Mouse (Mus musculus): Measurements from ENCODE around the gene Tshr. TPM values are rescaled to one million over a fixed set of nuclear protein-coding genes. Genes with fewer than 3 reads are reported as not detected.
"Not testable (repeated sequence)": the region's sequence is repeated elsewhere in the genome, so short reads cannot be mapped to it uniquely, and the experiment has no call there.

Gene Tshr
- polyA plus RNA-seq, 1 experiment from 2014 or later, result 0.70 TPM

DNA sequence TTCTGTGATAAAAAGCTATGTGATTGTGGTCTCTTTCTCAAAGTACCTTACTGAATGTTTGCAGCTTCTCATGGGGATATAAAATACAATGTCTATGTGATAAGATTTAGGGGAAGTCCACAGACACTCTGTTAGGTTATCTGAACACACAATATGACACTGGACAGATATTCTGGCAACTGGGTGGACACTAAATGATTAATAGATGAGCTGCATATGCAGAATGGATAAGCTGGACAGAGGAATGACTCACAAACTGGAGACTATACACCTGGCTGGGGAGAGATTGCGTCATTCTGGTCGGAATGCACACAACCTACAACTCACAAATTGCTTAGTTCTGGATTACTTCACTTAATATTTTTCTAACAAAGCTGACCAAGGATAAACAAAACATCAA lies 195.3 kb downstream of the Tshr start:
- no peaks in the 10 kb centered on the region for H3K27me3 ChIP-seq
- WGBS, result 98% methylated on average over 2 of the region's 2 CpGs
- H3K9me3 ChIP-seq, result no peaks in the 10 kb centered on the region
- peaks cover 32% of the 10 kb centered on the region for H3K36me3 ChIP-seq
- no peak overlapping the region for H3K27ac ChIP-seq
- no peak overlapping the region for H3K9ac ChIP-seq
- no peaks in the 10 kb centered on the region for H3K4me1 ChIP-seq
- H3K4me2 ChIP-seq (replicated peaks), result no peak overlapping the region
- no peak for ATAC-seq (ENCODE audit: insufficient number of reproducible peaks, insufficient read depth, low FRiP score, low TSS enrichment)
- H3K4me3 ChIP-seq, result no peak overlapping the region

- Histone ChIP-seq H3K9me3 (no peaks in the 10 kb centered on the region), H3K4me1 (no peaks in the 10 kb centered on the region), H3K27ac (no peak overlapping the region), H3K4me2 (replicated peaks) (no peak overlapping the region), H3K9ac (no peak overlapping the region), H3K4me3 (no peak overlapping the region), H3K36me3 (peaks cover 35% of the 10 kb centered on the region), H3K27me3 (no peaks in the 10 kb centered on the region)
- WGBS, result 86% methylated on average over 6 of the region's 6 CpGs
- ATAC-seq (ENCODE audit: insufficient number of reproducible peaks, insufficient read depth, low FRiP score, low TSS enrichment), result no peak
Observed at GRCm38 (mm10) chr12:91581204-91582070, 197.1 kb downstream of the Tshr start.

GRCm38 (mm10) chr12:91582362-91583002 lies 198.1 kb downstream of the Tshr start:
- ATAC-seq (ENCODE audit: insufficient number of reproducible peaks, insufficient read depth, low FRiP score, low TSS enrichment), result no peak
- Histone ChIP-seq H3K36me3 (peaks cover 35% of the 10 kb centered on the region), H3K9ac (no peak overlapping the region), H3K27me3 (no peaks in the 10 kb centered on the region), H3K4me3 (no peak overlapping the region), H3K4me2 (replicated peaks) (no peak overlapping the region), H3K27ac (no peak overlapping the region), H3K9me3 (no peaks in the 10 kb centered on the region), H3K4me1 (peaks cover 7% of the 10 kb centered on the region)
- 69% methylated on average over 6 of the region's 6 CpGs for WGBS

- Histone ChIP-seq H3K36me3 (peaks cover 30% of the 10 kb centered on the region), H3K4me1 (peaks cover 9% of the 10 kb centered on the region), H3K9ac (no peak overlapping the region), H3K9me3 (no peaks in the 10 kb centered on the region), H3K27me3 (no peaks in the 10 kb centered on the region), H3K4me2 (replicated peaks) (no peak overlapping the region), H3K27ac (no peak overlapping the region), H3K4me3 (no peak overlapping the region)
- ATAC-seq (ENCODE audit: insufficient number of reproducible peaks, insufficient read depth, low FRiP score, low TSS enrichment), result no peak
- 90% methylated on average over 6 of the region's 6 CpGs for whole genome bisulfite sequencing
Observed at GRCm38 (mm10) chr12:91583409-91583808, 199.0 kb downstream of the Tshr start.

DNA sequence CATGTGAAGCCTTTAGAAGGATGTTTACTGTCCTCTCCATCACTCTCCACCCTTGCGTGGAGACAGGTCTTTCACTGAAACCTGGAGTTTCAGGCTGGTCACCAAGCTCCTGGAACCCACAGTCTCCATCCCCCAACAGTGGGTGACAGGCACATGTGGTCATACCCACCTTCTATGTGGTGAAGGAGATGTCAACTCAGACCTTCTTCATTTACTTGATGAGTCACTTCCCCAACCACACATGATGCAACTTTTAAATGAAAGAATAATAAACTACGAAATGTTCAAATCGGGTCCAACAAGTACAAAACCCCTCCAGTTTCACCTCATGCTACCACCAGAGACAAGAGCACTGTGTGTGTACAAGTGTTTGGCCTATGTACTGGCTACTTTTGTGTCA lies 200.8 kb downstream of the Tshr start:
- no peak overlapping the region for H3K4me2 ChIP-seq (replicated peaks)
- no peak overlapping the region for H3K9ac ChIP-seq
- peaks cover 9% of the 10 kb centered on the region for H3K4me1 ChIP-seq
- no peak for ATAC-seq (ENCODE audit: insufficient number of reproducible peaks, insufficient read depth, low FRiP score, low TSS enrichment)
- H3K36me3 ChIP-seq, result peaks cover 27% of the 10 kb centered on the region
- WGBS, result 90% methylated on average over 3 of the region's 3 CpGs
- H3K9me3 ChIP-seq, result no peaks in the 10 kb centered on the region
- no peak overlapping the region for H3K27ac ChIP-seq
- no peaks in the 10 kb centered on the region for H3K27me3 ChIP-seq
- no peak overlapping the region for H3K4me3 ChIP-seq

GRCm38 (mm10) chr12:91585815-91586214 lies 201.5 kb downstream of the Tshr start:
- peaks cover 27% of the 10 kb centered on the region for H3K36me3 ChIP-seq
- H3K4me1 ChIP-seq; H3K4me2 ChIP-seq (replicated peaks); H3K27me3 ChIP-seq; H3K4me3 ChIP-seq; H3K9me3 ChIP-seq; ATAC-seq (ENCODE audit: insufficient number of reproducible peaks, insufficient read depth, low FRiP score, low TSS enrichment); H3K27ac ChIP-seq; H3K9ac ChIP-seq: not testable (repeated sequence)
- 96% methylated on average over 4 of the region's 4 CpGs for WGBS

DNA sequence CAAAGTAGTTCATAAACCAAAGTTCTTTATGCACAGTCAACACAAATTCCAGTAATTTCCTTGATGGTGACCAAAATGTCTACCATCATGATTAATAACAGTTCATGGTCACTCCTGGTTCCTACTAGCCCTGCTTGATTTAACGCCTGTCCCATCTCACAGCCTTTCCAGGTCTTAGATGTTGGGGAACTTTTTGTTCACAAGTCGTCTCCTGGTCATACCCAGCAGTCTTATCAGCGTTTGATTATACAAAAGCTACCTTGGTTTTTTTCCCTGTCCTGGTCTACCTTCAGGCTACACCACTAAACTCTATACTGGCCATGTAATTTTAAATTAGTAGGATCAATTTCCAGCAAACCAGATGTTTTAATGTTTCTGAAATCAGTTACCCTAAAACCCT lies 202.7 kb downstream of the Tshr start:
- Histone ChIP-seq H3K4me2 (replicated peaks) (peak overlapping the region; percentile 58), H3K4me3 (peak overlapping the region; percentile 83), H3K27me3 (no peaks in the 10 kb centered on the region), H3K9ac (no peak overlapping the region; the same call in 1 of the 2 replicates), H3K9me3 (no peaks in the 10 kb centered on the region), H3K36me3 (peaks cover 27% of the 10 kb centered on the region), H3K4me1 (peaks cover 14% of the 10 kb centered on the region), H3K27ac (no peak overlapping the region)
- no peak for ATAC-seq (ENCODE audit: insufficient number of reproducible peaks, insufficient read depth, low FRiP score, low TSS enrichment)
- 50% methylated on average over 3 of the region's 3 CpGs for WGBS

DNA sequence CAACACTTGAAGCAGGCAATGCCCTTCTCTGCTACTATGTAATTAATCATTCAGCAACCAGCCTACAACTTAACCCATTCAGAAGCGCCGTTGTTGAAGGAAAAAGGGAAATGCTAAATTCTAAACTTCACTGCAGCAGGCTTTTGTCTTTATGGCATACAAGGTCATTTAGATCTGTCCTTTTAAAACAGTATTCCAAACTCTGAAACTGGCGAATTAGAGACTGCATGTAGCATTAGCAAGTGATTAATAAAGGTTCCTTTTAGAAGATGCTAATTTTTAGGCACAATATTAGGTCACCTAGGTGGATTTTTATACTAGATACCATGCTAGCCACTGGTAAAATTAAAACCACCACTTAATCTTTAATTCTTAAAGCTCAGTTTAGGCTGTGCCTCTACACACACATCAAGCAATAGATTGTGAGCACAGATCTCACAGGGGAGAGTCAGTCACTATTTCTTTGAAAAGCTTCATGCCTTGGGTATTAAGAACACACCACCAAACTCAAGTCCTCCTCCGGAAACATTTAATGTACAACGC lies 203.2 kb downstream of the Tshr start:
- Histone ChIP-seq H3K4me2 (replicated peaks) (peak overlapping the region; percentile 58), H3K36me3 (peaks cover 27% of the 10 kb centered on the region), H3K9me3 (no peaks in the 10 kb centered on the region), H3K9ac (peak overlapping the region; percentile 100), H3K27me3 (no peaks in the 10 kb centered on the region), H3K27ac (peak overlapping the region; percentile 100), H3K4me3 (peak overlapping the region; percentile 83), H3K4me1 (peaks cover 14% of the 10 kb centered on the region)
- 19% methylated on average over 5 of the region's 5 CpGs for WGBS
- ATAC-seq (ENCODE audit: insufficient number of reproducible peaks, insufficient read depth, low FRiP score, low TSS enrichment), result no peak

GRCm38 (mm10) chr12:91588176-91588669 lies 203.9 kb downstream of the Tshr start:
- Histone ChIP-seq H3K9me3 (no peaks in the 10 kb centered on the region), H3K36me3 (peaks cover 24% of the 10 kb centered on the region), H3K9ac (peak overlapping the region; percentile 100), H3K27ac (peak overlapping the region; percentile 100), H3K4me3 (peak overlapping the region; percentile 83), H3K4me1 (peaks cover 14% of the 10 kb centered on the region), H3K27me3 (no peaks in the 10 kb centered on the region), H3K4me2 (replicated peaks) (peak overlapping the region; percentile 58)
- under 1% methylated on average over 32 of the region's 32 CpGs for WGBS
- ATAC-seq (ENCODE audit: insufficient number of reproducible peaks, insufficient read depth, low FRiP score, low TSS enrichment), result peak; percentile 91

DNA sequence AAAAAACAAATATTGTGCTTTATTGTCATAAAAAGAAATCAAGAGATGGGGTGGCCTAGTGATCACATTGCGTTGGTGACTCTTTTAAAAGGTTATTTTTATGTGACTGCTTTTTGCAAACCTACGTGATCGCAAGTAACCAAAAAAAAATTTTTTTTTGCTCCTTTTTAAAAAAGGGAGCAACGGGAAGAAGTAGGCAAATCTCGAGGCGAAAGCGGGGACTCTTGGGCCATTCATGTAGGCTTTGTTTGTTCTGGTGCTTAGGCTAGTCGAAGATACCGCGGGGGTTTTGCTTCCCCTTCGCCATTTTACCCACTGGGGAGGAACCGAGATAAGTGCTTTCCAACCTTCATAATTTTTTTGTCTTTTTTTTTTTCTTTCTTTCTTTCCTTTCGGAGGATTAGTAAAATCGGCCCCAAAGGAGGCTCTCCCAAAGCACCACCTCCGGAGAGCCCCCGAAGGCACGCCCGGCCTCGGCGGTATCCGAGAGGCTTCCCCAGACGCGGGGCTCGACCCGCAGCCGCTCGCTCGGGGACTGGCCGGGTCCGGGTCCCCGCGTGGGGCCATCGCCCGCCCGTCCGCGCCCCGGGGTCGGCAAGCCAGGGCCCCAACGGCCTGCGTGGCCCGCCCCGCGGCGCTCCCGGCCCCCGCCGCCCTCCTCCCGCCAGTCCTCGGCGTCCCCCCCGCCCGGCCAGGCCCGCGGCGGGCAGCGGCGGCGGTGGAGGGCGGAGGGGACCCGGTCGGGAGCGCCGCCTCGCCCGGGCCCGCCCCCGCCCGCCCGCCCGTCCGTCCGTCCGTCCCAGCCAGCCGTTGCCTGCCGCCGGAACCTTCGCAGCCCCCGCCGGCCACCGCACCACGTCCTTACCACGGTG lies 204.5 kb downstream of the Tshr start:
- Histone ChIP-seq H3K36me3 (peaks cover 19% of the 10 kb centered on the region), H3K27me3 (no peaks in the 10 kb centered on the region), H3K9me3 (no peaks in the 10 kb centered on the region), H3K4me2 (replicated peaks) (no peak overlapping the region; the same call in 1 of the 2 replicates), H3K9ac (peak overlapping the region; percentile 100), H3K4me1 (peaks cover 14% of the 10 kb centered on the region), H3K4me3 (peak overlapping the region; percentile 83), H3K27ac (peak overlapping the region; percentile 100)
- under 1% methylated on average over 64 of the region's 83 CpGs for WGBS
- no peak for ATAC-seq (ENCODE audit: insufficient number of reproducible peaks, insufficient read depth, low FRiP score, low TSS enrichment)

DNA sequence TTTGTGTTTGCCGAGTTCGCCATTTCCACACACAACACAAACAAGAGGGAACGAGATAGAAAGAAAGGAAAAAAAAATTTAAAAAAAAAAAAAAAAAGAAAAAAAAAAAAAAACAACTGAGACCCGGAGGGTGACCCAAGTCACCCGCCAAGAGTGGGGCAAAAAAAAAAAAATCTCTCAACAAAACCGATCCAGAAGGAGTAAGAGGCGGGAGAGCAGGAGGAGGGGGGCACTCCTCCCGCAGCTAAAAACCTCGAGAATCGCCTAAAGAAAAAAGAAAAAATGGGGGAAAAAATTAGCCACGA lies 205.1 kb downstream of the Tshr start:
- H3K9me3 ChIP-seq, result no peaks in the 10 kb centered on the region
- peak overlapping the region; percentile 100 for H3K27ac ChIP-seq
- H3K4me3 ChIP-seq, result peak overlapping the region; percentile 83
- peaks cover 14% of the 10 kb centered on the region for H3K4me1 ChIP-seq
- peak overlapping the region; percentile 100 for H3K9ac ChIP-seq
- WGBS, result 0% methylated on average over 11 of the region's 11 CpGs
- no peaks in the 10 kb centered on the region for H3K27me3 ChIP-seq
- ATAC-seq (ENCODE audit: insufficient number of reproducible peaks, insufficient read depth, low FRiP score, low TSS enrichment), result no peak
- H3K36me3 ChIP-seq, result peaks cover 14% of the 10 kb centered on the region
- no peak overlapping the region; the same call in 1 of the 2 replicates for H3K4me2 ChIP-seq (replicated peaks)

Data from embryonic facial prominence, embryonic 12.5 days (tissue).